Mouse (Mus musculus) left cerebral cortex, postnatal 25 days (tissue): Measurements from ENCODE around the gene Tssc4. TPM values are rescaled to one million over a fixed set of nuclear protein-coding genes. Genes with fewer than 3 reads are reported as not detected.

Source experiments
- DNase-seq, 2 experiments: peaks; one replicate each; pipeline ENCODE4 v3.0.0; 2022; ENCODE audit warnings: low spot score in 2 of 2, mixed read lengths in 1 of 2
- intact Hi-C: fragments of 180-260 bp; cut with DNase I; formaldehyde crosslinking; loops from one replicate; pipeline ENCODE4 v1.15.1; 2025
- total RNA-seq, 2 experiments: library from RNA; stranded (reverse); gene quantifications; 2 replicates each; pipeline ENCODE4 v1.2.3; 2021

Gene Tssc4
- total RNA-seq, 2 experiments from 2014 or later: 40.1 to 45.4 TPM

DNA sequence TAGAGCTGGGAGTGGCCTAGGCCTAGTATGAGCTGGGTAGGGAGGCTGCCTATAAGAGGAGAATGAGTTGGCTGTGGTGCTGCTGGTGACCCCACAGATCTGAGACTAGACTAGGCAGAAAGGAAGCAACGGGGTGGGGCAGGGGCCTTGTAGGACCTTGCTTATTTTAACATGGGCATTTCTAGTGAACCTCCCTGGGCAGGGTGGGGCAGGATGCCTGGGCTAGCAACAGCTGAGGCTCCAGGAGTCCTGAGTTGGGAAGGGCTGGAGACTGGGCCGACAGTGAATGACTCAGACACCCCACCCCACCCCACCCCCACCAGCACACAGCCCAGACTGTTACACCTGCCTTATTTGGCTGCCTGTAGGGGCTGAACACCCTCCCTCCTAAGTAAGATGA lies 6.3 kb upstream of the Tssc4 start:
- intact Hi-C loops: no loop called here
- no peak for DNase-seq

- peak in 1 of 2 experiments; percentile 52 for DNase-seq
- intact Hi-C loops: no loop called here
These were observed 4.8 kb upstream of the Tssc4 start for GRCm38 (mm10) chr7:143064226-143064625.

DNA sequence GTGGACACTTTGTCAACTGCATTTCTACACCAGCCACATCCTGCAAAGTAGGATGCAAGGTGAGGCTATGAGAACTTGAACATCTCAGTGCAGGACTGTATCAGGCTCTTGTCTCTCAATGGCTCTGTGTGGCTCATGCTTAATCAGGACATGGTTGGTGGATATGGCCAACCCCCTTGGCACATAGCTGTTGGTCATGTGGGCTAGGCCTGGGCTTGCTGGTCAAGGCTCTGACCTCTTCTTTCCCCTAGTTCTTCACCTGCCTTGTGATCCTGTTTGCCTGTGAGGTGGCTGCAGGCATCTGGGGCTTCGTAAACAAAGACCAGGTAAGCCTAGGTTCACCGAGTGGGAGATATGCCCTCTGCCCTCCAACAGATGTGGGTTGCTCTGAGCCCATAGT lies 3.4 kb upstream of the Tssc4 start:
- no peak for DNase-seq
- intact Hi-C loops: no loop called here

DNA sequence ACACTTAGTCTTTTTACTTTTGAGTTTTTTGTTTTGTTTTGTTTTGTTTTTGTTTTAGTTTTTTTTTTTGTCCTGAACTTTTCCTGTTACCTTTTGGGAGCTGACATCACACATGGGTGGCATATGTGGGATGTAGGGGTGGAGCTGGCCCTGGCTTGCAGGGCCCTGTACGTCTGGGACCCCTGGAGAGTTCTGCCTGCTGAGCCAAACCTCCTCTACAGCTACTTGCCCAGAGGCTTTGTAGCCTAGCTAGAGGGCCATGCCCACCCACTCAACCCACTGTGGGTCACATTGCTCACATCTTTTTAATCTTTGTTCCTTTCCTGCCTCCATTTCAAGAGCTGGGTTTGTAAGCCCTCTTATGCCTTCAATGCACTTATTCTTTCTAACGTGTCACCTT lies 1.6 kb upstream of the Tssc4 start:
- intact Hi-C loops: no loop called here
- no peak for DNase-seq

DNA sequence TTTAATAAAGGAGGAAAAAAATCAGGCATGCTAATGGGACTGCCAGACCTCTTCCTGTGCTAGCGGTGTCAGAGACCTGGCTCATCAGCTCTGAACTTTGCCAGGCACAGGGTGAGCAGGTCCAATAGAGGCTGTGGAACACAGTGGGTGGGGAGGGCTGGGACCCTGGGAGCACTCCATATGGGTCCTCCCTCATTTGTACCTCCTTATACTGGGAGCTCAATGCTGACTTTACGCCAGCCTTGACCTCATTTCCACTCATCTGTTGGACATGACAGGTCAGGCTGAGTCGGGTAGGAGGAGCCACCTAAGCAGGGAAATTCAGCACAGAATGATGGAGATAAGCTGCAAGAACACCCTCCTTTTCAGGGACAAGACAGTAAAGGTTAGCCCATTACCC lies 1.2 kb upstream of the Tssc4 start:
- DNase-seq: no peak
- intact Hi-C loops: no loop called here

DNA sequence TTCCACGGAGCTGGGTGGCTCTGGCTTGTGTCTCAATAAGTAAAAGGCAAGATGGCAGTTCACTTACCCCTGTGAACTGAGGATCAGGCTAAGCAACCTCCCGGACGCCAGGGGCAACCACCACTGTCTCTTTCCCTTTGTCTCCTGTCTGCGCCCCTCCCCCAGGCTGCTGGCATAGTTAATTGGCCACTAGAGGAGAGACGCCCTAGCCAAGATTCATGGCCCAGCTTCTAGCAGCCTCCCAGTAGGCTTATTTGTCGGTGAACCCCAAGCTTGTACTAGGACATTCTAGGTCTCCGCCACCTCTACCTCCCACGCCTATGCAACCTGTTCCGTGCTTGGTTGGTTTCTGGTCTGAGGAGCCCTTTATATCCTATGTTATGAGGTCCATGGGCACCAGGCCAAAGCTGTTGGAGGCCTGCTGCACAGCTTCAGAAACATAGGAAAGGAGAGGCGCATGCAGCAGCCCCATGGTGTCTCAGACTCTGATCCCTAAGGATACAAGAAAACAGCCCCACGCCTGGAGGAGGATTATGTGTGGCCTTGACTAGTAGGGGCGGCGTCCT lies 650 bp upstream of the Tssc4 start:
- DNase-seq: peak in 1 of 2 experiments; percentile 31

GRCm38 (mm10) chr7:143069751-143070400 lies 827 bp downstream of the Tssc4 start:
- no peak for DNase-seq
- intact Hi-C loops: loop anchor here (1.0 to 10.0 kb wide), 3 partner anchors 16 to 685 kb away; partner anchors contain the start of gene Osbpl5

More for the DNA sequence above, 650 bp upstream of the Tssc4 start:
- intact Hi-C loops: no loop called here

DNA sequence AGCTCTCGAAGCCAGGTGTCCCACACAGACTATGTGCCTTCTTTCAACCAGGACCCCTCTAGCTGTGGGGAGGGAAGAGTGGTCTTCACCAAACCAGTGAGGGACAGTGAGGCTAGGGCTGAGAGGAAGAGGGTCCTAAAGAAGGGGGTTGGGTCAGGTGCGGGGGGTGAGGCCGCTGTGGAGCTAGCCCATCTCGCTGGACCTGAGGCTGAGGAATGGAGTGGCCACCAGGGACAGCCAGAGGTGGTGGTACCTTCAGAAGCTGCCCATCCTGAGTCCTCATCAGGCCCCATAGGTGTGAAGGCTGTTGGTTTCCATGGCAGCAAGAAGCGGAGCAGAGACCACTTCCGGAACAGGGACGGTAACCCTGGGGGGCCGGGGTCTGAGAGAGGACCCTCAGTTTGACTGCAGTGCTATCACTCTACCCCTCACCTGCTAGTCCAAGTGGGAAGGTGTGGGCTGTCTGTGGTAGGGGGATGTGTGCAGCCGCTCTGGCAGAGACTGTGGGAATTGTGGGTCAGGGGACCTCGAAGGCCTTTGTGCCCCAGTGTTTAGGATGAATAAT lies 1.5 kb downstream of the Tssc4 start:
- intact Hi-C loops: loop anchor here (10.0 kb wide), 1 partner anchor 684 kb away; the partner anchor contains the start of gene Osbpl5
- no peak for DNase-seq

DNA sequence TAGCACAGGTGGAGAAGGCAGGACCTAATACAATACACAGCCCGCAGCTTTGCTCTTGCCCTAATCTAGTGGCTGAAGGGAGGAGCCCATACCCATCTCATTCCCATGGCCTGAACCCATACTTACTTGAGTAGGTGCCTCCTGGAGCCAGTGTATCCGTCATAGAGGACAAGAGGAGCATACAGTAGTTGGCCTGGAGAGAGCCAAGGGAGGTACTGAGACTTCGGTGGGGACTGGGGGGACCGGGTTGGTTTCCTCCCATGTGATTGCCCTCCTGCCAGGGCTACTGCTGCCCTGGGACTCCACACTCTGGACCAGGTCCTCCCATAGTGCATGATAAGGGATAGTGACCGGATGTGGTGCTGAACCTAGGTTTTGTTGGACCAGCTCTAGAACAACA lies 3.6 kb downstream of the Tssc4 start:
- no peak for DNase-seq
- intact Hi-C loops: loop anchor here (10.0 kb wide), 1 partner anchor 682 kb away; the partner anchor contains the start of gene Osbpl5

DNA sequence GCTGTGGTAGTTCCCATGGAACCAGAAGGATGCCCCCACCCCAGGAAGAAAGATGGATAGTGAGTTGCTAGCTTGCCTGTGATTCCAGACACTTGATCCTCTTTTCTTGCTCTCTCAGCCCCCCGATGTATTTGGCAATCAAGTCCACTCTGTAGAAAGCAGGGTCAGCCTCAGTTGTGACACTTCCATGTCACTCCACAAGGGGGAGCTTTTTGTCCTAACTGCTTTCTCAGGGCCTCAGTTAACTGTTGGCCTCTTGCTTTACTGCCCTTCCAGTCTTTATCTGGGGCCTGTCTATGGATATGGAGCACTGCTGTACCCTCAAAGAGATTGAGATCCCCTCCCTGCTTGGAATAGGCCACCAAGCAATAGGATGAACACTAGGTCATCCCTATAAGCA lies 4.0 kb downstream of the Tssc4 start:
- intact Hi-C loops: loop anchor here (10.0 kb wide), 1 partner anchor 682 kb away; the partner anchor contains the start of gene Osbpl5
- no peak for DNase-seq

DNA sequence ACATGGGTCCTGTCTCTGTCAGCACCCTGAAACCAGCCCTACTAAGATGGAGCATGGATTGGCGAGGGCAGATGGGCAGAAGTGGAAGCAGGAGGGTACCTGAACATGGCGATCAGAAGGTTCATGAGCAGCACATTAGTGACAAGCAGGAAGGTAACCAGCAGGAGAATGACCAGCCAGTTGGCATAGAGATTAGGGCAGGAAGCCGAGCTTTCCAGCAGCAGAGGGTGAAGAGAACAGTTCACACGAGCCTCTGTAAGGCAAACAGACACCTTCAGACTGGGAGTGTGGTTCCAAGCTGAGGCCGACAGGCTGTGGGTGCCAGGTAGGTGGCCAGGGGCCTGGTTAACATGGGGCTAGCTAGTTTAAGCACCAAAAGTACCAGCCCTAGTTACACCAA lies 6.3 kb downstream of the Tssc4 start:
- intact Hi-C loops: loop anchor here (10.0 kb wide), 1 partner anchor 679 kb away; the partner anchor contains the start of gene Osbpl5

GRCm38 (mm10) chr7:143077351-143077750 lies 8.3 kb downstream of the Tssc4 start:
- intact Hi-C loops: loop anchor here (10.0 kb wide), 1 partner anchor 677 kb away; the partner anchor contains the start of gene Osbpl5

More for the DNA sequence above, 6.3 kb downstream of the Tssc4 start:
- no peak for DNase-seq

GRCm38 (mm10) chr7:143082024-143082423 lies 13.0 kb downstream of the Tssc4 start:
- DNase-seq: no peak
- intact Hi-C loops: no loop called here

More at GRCm38 (mm10) chr7:143077351-143077750, 8.3 kb downstream of the Tssc4 start:
- DNase-seq: no peak

- no peak for DNase-seq
- intact Hi-C loops: no loop called here
These were observed 14.7 kb downstream of the Tssc4 start for GRCm38 (mm10) chr7:143083708-143084107.

DNA sequence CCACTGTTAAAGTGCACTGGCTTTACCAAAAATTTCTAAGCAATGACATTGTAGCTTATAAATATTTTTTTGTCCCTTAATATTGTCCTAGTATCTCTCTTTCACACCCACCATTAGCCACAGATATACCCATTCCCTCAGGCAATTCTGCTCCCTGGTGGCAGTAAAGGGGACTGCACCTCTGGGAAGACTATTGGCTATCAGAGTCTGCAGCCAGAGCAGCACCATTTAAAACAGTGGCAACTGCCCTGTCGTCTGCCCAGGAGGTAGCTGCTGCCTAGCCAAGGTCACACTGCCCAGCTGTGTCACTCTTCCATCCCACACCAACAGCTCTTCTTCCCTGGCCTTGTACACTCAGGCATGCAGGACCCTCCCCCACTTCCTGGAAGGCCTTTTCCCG lies 17.3 kb downstream of the Tssc4 start:
- intact Hi-C loops: loop anchor here (1.0 to 2.0 kb wide), 2 partner anchors 78 to 192 kb away; no protein-coding TSS in a partner anchor
- DNase-seq: peak in 1 of 2 experiments; percentile 16

GRCm38 (mm10) chr7:143087070-143087579 lies 18.1 kb downstream of the Tssc4 start:
- DNase-seq: peak in 1 of 2 experiments; percentile 24
- intact Hi-C loops: loop anchor here (2.0 kb wide), 1 partner anchor 192 kb away; no protein-coding TSS in a partner anchor

DNA sequence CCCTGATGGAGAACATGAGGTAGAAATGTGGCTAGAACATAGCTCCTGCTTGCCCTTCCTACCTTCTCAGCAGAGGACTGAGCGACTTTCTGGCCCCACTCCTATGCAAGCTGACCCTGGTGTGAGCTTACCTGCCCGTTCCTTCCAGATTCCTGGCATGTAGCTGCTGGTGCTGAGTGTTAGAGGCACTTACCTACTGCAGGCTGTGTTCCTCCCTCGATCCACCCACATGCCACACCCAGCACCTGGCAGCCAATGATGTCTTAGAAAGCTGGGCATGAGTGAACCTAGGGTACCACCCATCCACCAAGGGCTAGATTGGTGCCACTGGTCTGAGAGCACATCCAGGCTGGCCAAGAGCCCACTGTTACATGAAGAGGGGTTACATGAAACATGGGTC lies 24.8 kb downstream of the Tssc4 start:
- DNase-seq: no peak
- intact Hi-C loops: loop anchor here (2.0 kb wide), 1 partner anchor 43 kb away; no protein-coding TSS in a partner anchor

DNA sequence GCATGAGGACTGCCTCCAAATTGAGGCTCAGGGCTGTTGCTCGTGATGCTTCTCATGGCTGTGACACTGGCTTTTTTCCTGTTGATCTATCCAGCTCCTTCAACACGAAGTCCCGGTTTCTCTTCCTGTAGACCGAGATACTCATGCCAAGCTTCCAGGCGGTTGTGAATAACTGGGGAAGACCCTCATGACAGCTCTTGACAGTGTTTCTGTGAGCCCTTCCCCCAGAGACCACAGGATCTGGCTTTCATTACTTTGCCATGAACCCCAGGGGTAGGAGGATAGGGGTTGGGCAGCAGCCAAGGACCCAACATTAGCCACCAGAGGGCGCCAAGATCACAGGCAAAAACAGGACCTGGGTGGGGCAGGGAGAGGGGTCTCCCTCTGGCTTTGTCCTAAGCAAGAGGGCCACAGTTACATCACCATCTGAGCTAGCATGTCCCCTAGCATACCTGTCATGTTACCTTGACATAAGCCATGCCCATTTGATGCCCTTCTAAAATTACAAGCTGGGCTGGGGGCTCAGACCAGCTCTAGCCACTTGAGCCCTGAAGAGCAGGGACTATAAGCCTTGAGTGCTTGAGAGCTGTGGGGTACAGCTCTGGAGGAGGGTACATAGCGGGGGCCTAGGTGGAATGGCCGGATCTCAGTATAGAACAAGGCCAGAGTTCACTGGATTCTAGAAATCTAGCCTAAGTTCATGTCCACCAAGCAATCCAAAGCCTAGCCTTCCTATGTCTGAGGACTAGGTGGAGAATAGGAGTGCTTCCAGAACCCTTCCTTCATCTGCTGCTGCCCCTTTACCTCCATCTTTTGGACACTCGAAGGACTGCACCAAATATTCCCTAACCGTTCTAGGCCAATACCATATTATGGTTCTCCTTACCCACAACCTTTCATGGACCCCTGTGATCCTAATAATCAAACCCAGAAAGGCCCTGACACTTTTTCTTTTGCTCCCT lies 25.8 kb downstream of the Tssc4 start, which contains the start of gene Trpm5:
Gene Trpm5 (minus strand): TSS at position 51 of the 962 bp plus-strand sequence.
- DNase-seq: peak; percentile 37 to 43
- intact Hi-C loops: loop anchor here (2.0 to 5.0 kb wide), 3 partner anchors 42 to 372 kb away; no protein-coding TSS in a partner anchor

DNA sequence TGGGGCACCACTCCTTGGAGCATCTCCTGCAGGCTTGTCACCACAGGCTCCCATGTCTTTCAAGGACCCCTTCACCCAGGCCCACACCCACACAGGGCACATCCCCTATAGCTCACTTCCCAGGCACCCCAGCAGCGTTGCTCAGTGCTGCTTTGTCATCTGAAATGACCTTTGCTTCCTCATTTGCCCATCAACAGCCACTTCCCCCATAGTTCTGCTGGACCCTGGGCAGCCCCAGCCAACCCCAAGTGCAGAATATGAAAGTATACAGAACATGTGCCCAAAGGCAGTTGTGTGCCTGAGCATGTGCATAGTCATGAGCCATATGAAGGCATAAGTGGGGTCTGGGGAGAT lies 26.5 kb downstream of the Tssc4 start:
- no peak for DNase-seq
- intact Hi-C loops: loop anchor here (2.0 to 5.0 kb wide), 3 partner anchors 41 to 372 kb away; no protein-coding TSS in a partner anchor
